Mouse (Mus musculus): ENCODE data around the gene Sema6b.

DNA sequence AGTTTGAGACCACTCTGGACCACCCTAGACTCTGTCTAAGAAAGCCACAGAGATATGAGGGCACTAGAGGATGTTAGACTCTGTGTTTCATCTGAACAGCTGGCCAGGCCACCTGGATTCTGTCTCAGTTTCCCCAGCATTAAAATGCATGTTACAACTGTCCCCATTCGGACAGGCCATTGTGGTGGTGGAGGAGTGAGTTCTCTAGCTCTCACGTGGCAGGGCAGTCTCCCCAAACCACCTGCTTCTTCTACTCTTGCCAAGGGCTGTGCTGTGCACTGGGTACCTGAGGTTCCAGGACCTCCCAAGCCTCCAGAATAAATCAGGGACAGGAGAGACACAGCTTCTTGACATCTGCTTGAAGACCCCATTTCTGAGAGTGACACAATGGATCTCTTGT is 9.8 kb upstream of the Sema6b start:
- no peak for TF ChIP-seq EP300 (IDR thresholded peaks at IDR 0.05; ENCODE audit: low read length)
- TF ChIP-seq POLR2A (IDR thresholded peaks at IDR 0.05; ENCODE audit: low read depth, low read length), result no peak
- TF ChIP-seq TBP (conservative IDR thresholded peaks at IDR 0.05; ENCODE audit: low read depth, low read length), result no peak
- TF ChIP-seq RAD21 (IDR thresholded peaks at IDR 0.05; ENCODE audit: low read depth, low read length), result no peak
- TF ChIP-seq MYC (IDR thresholded peaks at IDR 0.05; ENCODE audit: low read depth, low read length), result no peak
- TF ChIP-seq CTCF (conservative IDR thresholded peaks at IDR 0.05 in 1 of 2, IDR thresholded peaks at IDR 0.05 in 1 of 2; ENCODE audit: low read depth in 2 of 2, low read length in 2 of 2), result no peak
- no peak for TF ChIP-seq MXI1 (IDR thresholded peaks at IDR 0.05; ENCODE audit: low read depth, low read length)
- no peak for TF ChIP-seq USF1 (IDR thresholded peaks at IDR 0.05; ENCODE audit: low read depth, low read length)
- TF ChIP-seq HCFC1 (IDR thresholded peaks at IDR 0.05; ENCODE audit: low read depth, low read length), result no peak
- TF ChIP-seq MAFK (IDR thresholded peaks at IDR 0.05; ENCODE audit: insufficient replicate concordance, low read length), result no peak
- no peak for TF ChIP-seq UBTF (IDR thresholded peaks at IDR 0.05; ENCODE audit: low read depth, low read length)
- TF ChIP-seq RCOR1 (conservative IDR thresholded peaks at IDR 0.05; ENCODE audit: low read depth, low read length), result no peak
- no peak for TF ChIP-seq SIN3A (IDR thresholded peaks at IDR 0.05; ENCODE audit: low read length)
